Mouse (Mus musculus): ENCODE results near the gene Ythdc1.
"Not testable (repeated sequence)": the region's sequence is repeated elsewhere in the genome, so short reads cannot be mapped to it uniquely, and the experiment has no call there.

Ythdc1 gene

DNA sequence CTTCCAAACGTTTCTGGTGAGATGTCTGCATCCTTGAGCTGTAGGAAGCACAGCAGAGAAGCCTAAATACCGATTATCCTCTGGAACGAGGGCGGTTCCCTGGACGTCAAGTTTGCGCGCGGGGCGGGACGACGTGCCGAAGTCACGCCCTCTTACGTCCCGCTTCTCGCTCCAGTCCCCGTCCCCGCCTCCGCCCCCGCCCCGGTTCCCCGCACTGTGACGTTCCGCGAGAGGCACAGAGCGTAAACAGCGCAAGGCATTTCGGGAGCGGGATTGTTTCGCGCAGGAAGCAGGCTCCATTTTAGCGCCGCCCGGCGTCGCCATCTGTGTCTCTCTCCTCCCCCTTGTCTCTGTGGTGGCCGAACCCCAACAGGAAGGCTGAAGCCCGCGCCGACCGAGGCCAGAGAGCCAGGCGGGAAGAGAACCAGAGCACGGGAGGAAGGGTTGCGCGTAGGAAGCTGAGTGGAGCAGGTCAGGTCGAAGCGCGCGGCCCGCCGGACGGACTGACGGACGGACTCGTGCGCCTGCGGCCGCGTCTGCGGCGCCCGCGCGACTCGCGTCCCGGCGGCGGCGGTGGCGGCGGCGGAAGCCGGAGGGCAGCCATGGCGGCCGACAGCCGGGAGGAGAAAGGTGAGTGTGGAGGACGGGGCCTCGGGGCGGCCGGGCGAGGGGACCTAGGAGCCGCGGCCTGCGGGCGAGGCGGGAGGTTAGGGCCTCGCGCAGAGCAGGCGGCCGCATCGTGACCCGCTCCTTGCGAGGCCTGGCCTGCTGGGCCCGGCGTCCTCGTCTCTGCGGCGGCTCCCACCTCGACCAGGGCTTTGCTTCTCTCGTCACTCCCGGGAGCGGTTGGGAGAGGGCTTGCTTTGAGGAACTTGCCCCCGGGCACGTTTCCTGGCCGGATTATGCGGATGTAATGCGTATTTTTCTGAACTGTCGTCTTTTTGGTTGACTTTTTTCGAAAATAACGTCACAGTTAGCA lies at the start of gene Ythdc1:
Gene Ythdc1, plus strand, starts transcription at position 260 of the 979 bp plus-strand sequence.
- DNase-seq: peak; percentile 94

- no peak for DNase-seq
Measured at GRCm38 (mm10) chr5:86769015-86769658, 34.9 kb upstream of the Ythdc1 start.

GRCm38 (mm10) chr5:86771010-86771409 lies 33.0 kb upstream of the Ythdc1 start:
- no peak for DNase-seq

DNA sequence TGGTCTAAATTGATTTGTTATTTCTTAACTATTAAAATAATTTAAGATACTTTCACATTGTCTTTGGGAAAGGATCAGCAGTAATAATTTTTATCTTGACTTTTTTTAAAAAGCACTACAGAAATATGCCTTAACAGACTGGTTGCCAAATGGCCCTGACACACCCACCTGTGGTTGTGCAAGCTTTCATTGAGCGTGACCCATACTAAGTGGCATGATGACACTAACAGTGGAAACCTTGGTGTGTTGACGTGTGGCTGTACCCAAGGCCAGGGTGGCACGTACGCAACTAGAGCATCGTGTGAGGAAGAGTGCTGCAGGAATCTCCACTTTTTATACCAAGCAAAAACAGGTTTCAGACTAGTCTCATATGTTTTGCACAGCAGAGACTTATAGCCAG lies 27.1 kb upstream of the Ythdc1 start:
- DNase-seq: no peak

GRCm38 (mm10) chr5:86778471-86778870 lies 25.6 kb upstream of the Ythdc1 start:
- DNase-seq: peak; percentile 7

GRCm38 (mm10) chr5:86783059-86783458 lies 21.0 kb upstream of the Ythdc1 start:
- DNase-seq: no peak

- no peak for DNase-seq
Measured at GRCm38 (mm10) chr5:86784205-86784604, 19.8 kb upstream of the Ythdc1 start.

GRCm38 (mm10) chr5:86786798-86787197 lies 17.2 kb upstream of the Ythdc1 start:
- DNase-seq: no peak

DNA sequence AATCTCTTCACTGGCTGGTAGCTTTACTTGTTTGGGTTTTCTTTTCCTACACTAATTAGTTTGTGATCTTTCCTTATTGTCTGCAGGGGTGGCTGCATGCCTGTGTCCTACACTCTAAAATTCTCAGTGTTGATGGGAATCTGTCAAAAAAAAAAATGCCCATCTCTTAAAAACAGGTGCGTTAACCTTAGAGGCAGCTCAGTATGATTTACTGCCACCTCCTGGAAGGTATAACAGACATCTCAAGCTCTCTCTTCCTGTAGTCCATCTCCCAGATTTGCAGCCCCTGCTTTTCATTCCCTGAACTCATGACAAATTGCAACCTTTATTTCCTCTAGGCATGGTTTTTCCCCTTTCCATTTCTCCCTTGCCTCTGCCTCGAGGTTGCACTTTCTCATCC lies 14.1 kb upstream of the Ythdc1 start:
- no peak for DNase-seq

DNA sequence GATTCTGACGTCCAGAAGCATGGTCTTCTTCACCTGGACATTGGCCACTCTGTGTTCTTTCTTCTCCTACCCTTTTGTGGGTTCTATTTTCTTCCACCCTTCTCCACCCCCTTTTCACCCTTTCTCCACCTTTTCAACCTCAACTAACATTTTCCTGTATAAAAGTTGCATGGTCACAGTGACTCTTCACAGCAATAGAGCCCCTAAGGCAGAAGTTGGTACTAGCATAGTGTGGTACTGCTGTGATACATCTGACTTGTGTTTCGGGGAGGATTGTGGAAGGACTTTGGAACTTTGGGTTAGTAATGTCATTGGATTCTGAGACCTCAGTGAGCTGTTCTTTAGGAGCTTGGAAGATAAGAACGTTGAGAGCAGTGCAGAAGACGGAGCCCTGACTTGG lies 11.8 kb upstream of the Ythdc1 start:
- DNase-seq: no peak

DNA sequence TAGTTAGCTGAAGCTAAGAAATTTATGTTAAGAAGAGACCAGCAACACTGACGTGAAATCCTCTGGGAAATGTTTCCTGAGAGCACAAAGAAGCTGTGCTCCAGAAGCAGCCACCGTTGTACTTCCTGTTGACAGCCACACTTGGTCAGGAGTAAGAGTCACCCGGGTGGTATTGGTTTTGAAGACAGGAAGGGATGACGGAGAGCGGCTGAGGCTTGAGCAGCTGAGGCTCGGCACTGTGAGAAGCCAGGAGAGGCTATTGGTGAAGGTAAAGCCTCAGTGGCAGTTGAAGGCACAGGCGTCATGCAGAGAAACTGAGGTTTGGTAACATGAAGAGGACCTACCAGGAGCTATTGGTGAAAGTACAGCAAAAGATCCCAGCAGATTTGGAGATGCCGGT lies 11.2 kb upstream of the Ythdc1 start:
- DNase-seq: no peak

DNA sequence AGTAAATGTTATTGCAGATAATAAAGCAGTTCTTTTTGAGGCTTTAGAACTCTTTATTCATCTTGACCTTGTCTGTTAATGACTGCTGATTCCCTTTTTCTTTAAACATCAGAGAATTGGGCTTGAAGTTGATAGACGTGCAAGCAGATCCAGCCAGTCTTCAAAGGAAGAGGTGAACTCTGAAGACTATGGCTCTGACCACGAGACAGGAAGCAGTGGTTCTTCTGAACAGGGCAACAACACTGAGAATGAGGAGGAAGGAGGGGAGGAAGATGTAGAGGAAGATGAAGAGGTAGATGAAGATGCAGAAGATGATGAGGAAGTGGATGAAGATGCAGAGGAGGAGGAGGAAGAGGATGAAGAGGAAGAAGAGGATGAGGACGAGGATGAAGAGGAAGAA lies 12.8 kb downstream of the Ythdc1 start:
- no peak for DNase-seq

GRCm38 (mm10) chr5:86836378-86836777 lies 32.4 kb downstream of the Ythdc1 start:
- DNase-seq: not testable (repeated sequence)

GRCm38 (mm10) chr5:86838110-86838509 lies 34.1 kb downstream of the Ythdc1 start:
- no peak for DNase-seq

- DNase-seq: no peak
Measured at GRCm38 (mm10) chr5:86839472-86839871, 35.5 kb downstream of the Ythdc1 start.

- no peak for DNase-seq
Measured at GRCm38 (mm10) chr5:86840207-86840606, 36.2 kb downstream of the Ythdc1 start.

GRCm38 (mm10) chr5:86841261-86841660 lies 37.2 kb downstream of the Ythdc1 start:
- not testable (repeated sequence) for DNase-seq

GRCm38 (mm10) chr5:86850104-86850503 lies 46.1 kb downstream of the Ythdc1 start:
- peak; percentile 34 for DNase-seq

DNA sequence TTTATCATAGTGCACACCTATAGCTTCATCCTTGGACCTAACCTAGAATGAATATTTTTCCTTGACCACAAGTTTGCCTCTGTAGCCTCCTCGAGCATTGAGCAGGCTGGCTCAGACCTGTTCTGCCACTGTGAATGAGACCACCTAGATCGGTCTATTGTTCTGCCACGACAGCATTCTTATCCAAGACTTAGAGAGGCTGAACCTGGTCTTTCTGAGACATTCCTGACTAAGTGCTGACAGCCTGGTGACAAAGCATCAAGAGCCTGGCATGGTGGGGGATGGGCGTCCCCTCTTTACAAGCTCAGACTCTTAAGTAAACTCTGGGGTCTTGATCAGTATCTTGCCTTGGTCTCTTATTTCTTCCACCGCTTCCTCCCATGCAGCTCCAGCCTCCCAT lies 47.6 kb downstream of the Ythdc1 start:
- DNase-seq: no peak

DNA sequence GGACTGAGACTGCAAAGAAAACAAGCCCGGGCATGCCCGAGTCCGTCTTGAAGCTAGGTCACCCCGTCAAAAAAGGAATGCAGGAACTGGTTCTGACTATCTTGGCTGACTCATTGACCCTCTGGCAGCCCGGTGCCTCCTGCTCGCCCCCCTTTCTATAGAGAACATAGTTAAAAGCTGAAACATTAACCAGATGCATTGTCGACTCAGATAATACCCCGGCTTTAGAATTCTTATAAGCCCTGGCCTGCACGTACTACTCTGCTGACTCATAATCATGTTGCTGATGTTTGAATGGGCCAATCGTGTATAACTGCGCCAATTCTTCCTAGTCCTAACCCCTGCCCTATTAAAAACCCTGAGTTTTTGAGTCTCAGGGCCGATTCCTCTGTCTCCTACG lies 52.5 kb downstream of the Ythdc1 start:
- not testable (repeated sequence) for DNase-seq

DNA sequence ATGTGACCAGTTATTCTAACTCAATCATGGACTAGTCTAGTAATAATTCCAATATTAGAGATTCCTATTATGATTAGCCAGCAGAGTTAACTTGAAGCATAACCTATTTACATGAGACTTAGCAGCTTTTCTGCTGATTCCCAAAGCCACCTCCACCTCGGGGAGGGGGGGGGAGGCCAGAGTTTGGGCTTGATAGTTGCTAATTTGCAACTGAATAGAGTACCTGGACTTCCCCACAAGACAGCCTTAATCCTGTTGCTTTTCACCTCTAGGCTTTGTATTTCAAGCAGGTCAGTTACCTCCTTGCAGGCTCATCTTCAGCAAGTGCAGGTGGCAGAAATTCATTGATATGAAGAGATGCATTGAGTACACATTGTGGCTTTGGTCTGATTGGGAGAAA lies 53.7 kb downstream of the Ythdc1 start:
- no peak for DNase-seq

DNA sequence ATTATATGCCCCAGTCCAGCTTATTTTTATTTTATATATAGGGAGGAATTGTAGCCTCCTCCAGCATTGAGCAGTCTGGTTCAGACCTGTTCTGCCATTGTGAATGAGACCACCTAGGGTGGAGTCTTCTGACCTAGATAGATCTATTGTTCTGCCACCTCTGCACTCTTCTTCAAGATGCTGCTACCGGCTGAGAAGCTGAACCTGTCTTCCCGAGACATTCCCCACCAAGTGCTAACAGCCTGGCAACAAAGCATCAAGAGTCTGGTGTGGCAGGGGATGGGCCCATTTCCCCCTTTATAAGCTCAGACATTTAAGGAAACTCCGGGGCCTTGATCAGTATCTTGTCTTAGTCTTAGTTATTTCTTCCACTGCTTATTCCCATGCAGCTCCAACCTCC lies 54.3 kb downstream of the Ythdc1 start:
- DNase-seq: no peak

- DNase-seq: no peak
Measured at GRCm38 (mm10) chr5:86871877-86872276, 67.9 kb downstream of the Ythdc1 start.
